Mouse (Mus musculus) limb, embryonic 10.5 days (tissue): ENCODE measurements around the gene Gm15294. TPM values are rescaled to one million over a fixed set of nuclear protein-coding genes. Genes with fewer than 3 reads are reported as not detected.

Experiments
- DNase-seq: peaks from one replicate; pipeline ENCODE4 v3.0.0-alpha.2; 2017; ENCODE audit warnings: low spot score
- H3K27ac ChIP-seq: fragments of 300-500 bp; sonication (generic); 2 replicates; pipeline ENCODE4 v1.5.1; 2016; ENCODE audit warnings: mild to moderate bottlenecking
- H3K27me3 ChIP-seq: fragments of 300-500 bp; sonication (generic); 2 replicates; pipeline ENCODE4 v1.6.1; 2016; ENCODE audit warnings: low read depth, mild to moderate bottlenecking; ENCODE audit not compliant: poor library complexity, severe bottlenecking
- H3K36me3 ChIP-seq: fragments of 300-500 bp; sonication (generic); 2 replicates; pipeline ENCODE4 v1.6.1; 2016; ENCODE audit warnings: mild to moderate bottlenecking, moderate library complexity
- H3K4me1 ChIP-seq: fragments of 300-500 bp; sonication (generic); 2 replicates; pipeline ENCODE4 v1.6.1; 2016
- H3K4me3 ChIP-seq: fragments of 300-500 bp; sonication (generic); 2 replicates; pipeline ENCODE4 v1.5.1; 2016; ENCODE audit warnings: mild to moderate bottlenecking, moderate library complexity
- H3K9me3 ChIP-seq: fragments of 300-500 bp; sonication (generic); replicated peaks from 2 replicates; pipeline ENCODE4 v1.6.1; 2016; ENCODE audit warnings: mild to moderate bottlenecking
- WGBS: fragments of 180-500 bp; shearing (Covaris S2); methylation state at CpG from one replicate; pipeline ENCODE4 v1.1.7; 2016; 5-methylcytosine and 5-hydroxymethylcytosine counted together
- polyA plus RNA-seq: library from polyadenylated mRNA; unstranded; fragments of >200 nt; fragmentation: Nextera tagmentation; extraction: Ambion mirVana; gene quantifications from 2 replicates; pipeline ENCODE4 v1.2.1, GENCODE M21; 2016

Gene Gm15294
- polyA plus RNA-seq: 0.69 TPM in 1 of 2 replicates, not detected in the other

DNA sequence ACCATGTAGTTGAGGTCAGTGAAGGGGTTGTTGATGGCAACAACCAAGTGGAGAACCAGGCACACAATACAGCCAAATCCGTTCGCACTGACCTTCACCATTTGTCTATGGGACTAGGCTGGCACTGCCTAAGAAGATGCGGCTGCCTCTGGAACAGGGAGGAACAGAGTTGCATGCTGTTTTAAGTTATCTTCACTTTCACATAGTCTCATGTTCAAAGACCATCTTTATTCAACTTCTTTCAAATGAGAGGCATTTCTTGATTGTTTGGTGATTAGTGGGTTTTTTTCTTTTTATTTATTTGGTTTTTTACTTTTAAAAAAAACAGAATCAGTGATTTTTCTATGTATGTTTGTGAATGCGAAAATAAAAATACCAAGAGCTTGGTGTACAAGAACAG, at the start of gene Gm15294:
TSS of gene Gm15294 (minus strand) at position 101 of the 400 bp plus-strand sequence.
- Histone ChIP-seq H3K4me3 (no peak within 1 kb of the TSS), H3K36me3 (no peaks in the 10 kb centered on the region)
- 97% methylated on average over 4 of the region's 4 CpGs for WGBS

GRCm38 (mm10) chrX:141884336-141885048, 9.5 kb upstream of the Gm15294 start:
- Histone ChIP-seq H3K4me3 (no peak overlapping the region), H3K27me3 (peaks cover 66% of the 10 kb centered on the region)
- no peak for DNase-seq

More for the DNA sequence above, at the start of gene Gm15294:
- H3K27me3 ChIP-seq: peaks cover 53% of the 10 kb centered on the region
- no peak for DNase-seq
- no peaks in the 10 kb centered on the region for H3K9me3 ChIP-seq
- H3K4me1 ChIP-seq: no peaks in the 10 kb centered on the region
- no peak within 1 kb of the TSS for H3K27ac ChIP-seq

GRCm38 (mm10) chrX:141874024-141874423, 1.0 kb downstream of the Gm15294 start:
- no peak overlapping the region for H3K27ac ChIP-seq
- no peak for DNase-seq
- no peaks in the 10 kb centered on the region for H3K36me3 ChIP-seq
- no peak overlapping the region for H3K4me3 ChIP-seq
- H3K4me1 ChIP-seq: no peaks in the 10 kb centered on the region
- peaks cover 61% of the 10 kb centered on the region for H3K27me3 ChIP-seq
- WGBS: 78% methylated on average over 11 of the region's 11 CpGs
- H3K9me3 ChIP-seq: no peaks in the 10 kb centered on the region

More at GRCm38 (mm10) chrX:141884336-141885048, 9.5 kb upstream of the Gm15294 start:
- H3K4me1 ChIP-seq: no peaks in the 10 kb centered on the region
- H3K36me3 ChIP-seq: no peaks in the 10 kb centered on the region
- WGBS: 77% methylated on average over 4 of the region's 4 CpGs
- no peak overlapping the region for H3K27ac ChIP-seq
- no peaks in the 10 kb centered on the region for H3K9me3 ChIP-seq

DNA sequence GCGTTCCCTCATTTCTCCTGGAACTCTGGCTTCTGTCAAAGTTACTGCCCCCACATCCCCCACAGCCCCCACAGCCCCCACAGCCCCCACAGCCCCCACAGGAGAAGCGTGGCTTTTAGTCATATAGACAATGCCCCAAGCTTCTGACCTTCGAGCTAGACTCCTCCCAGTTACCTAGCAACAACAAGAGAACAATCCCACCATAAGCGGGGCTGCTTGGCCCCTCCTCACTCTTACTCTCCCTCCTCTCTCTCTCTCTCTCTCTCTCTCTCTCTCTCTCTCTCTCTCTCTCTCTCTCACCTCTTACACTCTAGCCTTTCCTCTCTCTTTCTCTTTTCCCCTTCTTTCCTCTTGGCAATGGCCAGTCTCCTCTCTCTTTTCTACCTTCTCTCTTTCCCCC, 1.4 kb downstream of the Gm15294 start:
- 81% methylated on average over 4 of the region's 4 CpGs for WGBS
- Histone ChIP-seq H3K4me3 (no peak overlapping the region), H3K27ac (no peak overlapping the region), H3K4me1 (no peaks in the 10 kb centered on the region), H3K9me3 (no peaks in the 10 kb centered on the region), H3K27me3 (peaks cover 64% of the 10 kb centered on the region), H3K36me3 (no peaks in the 10 kb centered on the region)
- no peak for DNase-seq

- no peaks in the 10 kb centered on the region for H3K4me1 ChIP-seq
- peaks cover 51% of the 10 kb centered on the region for H3K27me3 ChIP-seq
- 36% methylated on average over 6 of the region's 6 CpGs for WGBS
- H3K9me3 ChIP-seq: no peaks in the 10 kb centered on the region
- no peak overlapping the region for H3K4me3 ChIP-seq
- H3K27ac ChIP-seq: no peak overlapping the region
- no peak for DNase-seq
- no peaks in the 10 kb centered on the region for H3K36me3 ChIP-seq
These were observed 19.2 kb downstream of the Gm15294 start for GRCm38 (mm10) chrX:141855684-141856396.

Other genes starting within 250 kb of the Gm15294 start
- 0.03 and 0.04 TPM in 2 replicates for gene Irs4, start 150.0 kb downstream of the Gm15294 start, polyA plus RNA-seq